Mouse (Mus musculus): Measurements from ENCODE around the gene Rnf144a. TPM values are rescaled to one million over a fixed set of nuclear protein-coding genes. Genes with fewer than 3 reads are reported as not detected.
"Not testable (repeated sequence)": the region's sequence is repeated elsewhere in the genome, so short reads cannot be mapped to it uniquely, and the experiment has no call there.

Gene Rnf144a
- total RNA-seq, 2 experiments from 2014 or later, result 37.2 to 37.7 TPM

GRCm38 (mm10) chr12:26342663-26343062 lies 72.4 kb downstream of the Rnf144a start:
- intact Hi-C loops (cut with DNase I), result no loop called here

DNA sequence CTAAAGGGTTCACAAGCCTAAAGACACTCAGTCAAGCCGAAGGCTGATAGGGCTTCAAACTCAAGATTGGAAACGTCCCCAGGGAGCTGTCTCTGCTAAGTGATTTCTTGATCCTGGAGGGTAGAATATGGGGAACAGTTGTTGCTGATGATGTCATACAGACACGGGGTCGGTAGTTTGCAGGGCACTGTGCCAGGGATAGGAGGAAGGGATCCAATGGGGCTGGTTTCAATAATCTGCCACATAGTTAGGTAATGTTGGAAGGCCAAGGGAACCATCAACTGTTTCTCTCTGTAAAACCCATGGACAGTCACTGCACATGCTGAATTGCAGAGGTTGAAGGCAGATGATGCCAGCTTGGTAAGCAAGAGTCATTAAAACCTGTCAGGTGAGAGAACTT lies 73.0 kb downstream of the Rnf144a start:
- no peak for DNase-seq (ENCODE audit: extremely low spot score in 1 of 2, low spot score in 2 of 2)
- intact Hi-C loops (cut with DNase I), result no loop called here

More at GRCm38 (mm10) chr12:26342663-26343062, 72.4 kb downstream of the Rnf144a start:
- no peak for DNase-seq (ENCODE audit: extremely low spot score in 1 of 2, low spot score in 2 of 2)

DNA sequence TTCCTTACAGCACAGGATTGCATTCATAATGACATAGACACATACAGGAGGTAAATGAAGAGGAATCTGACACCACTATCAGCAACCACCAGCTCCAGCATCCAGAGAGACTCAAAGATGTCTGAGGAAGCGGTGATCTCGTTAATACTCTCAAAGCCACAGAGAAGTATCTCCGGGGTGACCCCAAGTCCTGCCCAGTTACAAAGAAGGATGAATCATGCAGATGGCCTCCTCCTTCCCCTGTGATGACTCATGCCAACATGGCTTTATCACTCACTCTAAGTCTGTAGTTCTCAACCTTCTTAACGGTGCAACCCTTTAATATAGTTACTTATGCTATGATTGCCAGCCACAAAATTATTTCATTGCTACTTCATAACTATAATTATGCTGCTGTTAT lies 74.4 kb downstream of the Rnf144a start:
- intact Hi-C loops (cut with DNase I), result no loop called here
- no peak for DNase-seq (ENCODE audit: extremely low spot score in 1 of 2, low spot score in 2 of 2)

DNA sequence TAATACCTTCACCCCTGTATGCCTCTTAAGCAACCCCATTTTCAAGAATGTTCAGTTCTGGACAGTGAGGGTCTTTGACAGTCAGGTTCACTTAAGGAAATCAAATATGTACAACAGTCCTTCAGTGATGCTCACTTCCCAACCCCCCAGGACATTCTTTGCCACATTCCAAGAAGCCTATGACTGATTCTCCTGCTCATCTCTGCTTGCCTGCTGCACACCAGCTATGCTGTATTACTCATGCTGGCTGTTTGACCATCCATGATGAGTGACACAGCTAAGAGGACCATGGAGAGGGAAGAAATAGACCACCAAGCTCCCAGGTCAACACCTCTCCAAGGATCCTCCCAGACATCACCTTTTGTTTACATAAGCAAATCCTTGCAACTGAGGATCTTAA lies 75.2 kb downstream of the Rnf144a start:
- DNase-seq (ENCODE audit: extremely low spot score in 1 of 2, low spot score in 2 of 2), result no peak
- intact Hi-C loops (cut with DNase I), result no loop called here

DNA sequence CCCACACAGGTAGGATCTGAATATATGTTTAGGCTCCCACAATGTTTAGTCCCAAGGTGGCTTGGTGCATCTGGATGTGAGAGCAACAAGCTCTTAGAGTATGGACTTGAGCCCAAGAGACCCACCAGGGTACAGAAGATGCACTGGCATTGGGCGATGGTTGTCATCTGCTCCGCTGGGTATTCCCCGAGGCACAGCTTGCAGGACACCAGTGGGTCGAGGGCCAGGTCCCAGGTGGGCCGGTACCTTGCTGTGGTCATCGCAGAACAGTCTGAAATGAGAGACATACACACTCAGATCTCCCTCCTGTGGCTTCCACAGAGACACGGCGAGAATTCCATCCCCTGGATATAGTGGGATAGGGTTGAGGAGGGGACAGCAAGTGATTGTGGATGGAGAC lies 75.9 kb downstream of the Rnf144a start:
- no peak for DNase-seq (ENCODE audit: extremely low spot score in 1 of 2, low spot score in 2 of 2)
- intact Hi-C loops (cut with DNase I), result no loop called here

GRCm38 (mm10) chr12:26333678-26334077 lies 81.4 kb downstream of the Rnf144a start:
- intact Hi-C loops (cut with DNase I), result no loop called here

DNA sequence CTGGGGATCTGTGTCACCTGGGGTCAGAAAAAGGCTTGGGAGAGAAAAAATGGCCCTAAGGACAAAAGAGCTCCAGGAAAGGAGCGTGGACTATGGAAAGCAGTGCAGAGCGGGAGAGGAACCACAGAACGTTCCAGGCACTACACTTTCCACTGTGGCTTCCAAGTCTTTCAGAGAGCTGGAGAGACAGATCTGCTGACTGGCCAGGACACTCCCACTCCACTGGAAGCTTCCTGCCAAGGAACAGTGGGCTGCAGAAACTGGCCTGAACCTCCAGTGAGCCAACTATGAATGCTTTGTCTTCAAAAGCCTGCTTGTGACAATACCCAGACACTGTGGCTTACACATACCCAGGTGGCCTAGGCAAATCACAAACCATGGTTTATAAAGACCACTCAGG lies 84.0 kb downstream of the Rnf144a start:
- peak; percentile 55 to 62 for DNase-seq (ENCODE audit: extremely low spot score in 1 of 2, low spot score in 2 of 2)
- intact Hi-C loops (cut with DNase I), result no loop called here

More at GRCm38 (mm10) chr12:26333678-26334077, 81.4 kb downstream of the Rnf144a start:
- no peak for DNase-seq (ENCODE audit: extremely low spot score in 1 of 2, low spot score in 2 of 2)

GRCm38 (mm10) chr12:26329756-26330155 lies 85.3 kb downstream of the Rnf144a start:
- DNase-seq (ENCODE audit: extremely low spot score in 1 of 2, low spot score in 2 of 2), result no peak
- intact Hi-C loops (cut with DNase I), result no loop called here

DNA sequence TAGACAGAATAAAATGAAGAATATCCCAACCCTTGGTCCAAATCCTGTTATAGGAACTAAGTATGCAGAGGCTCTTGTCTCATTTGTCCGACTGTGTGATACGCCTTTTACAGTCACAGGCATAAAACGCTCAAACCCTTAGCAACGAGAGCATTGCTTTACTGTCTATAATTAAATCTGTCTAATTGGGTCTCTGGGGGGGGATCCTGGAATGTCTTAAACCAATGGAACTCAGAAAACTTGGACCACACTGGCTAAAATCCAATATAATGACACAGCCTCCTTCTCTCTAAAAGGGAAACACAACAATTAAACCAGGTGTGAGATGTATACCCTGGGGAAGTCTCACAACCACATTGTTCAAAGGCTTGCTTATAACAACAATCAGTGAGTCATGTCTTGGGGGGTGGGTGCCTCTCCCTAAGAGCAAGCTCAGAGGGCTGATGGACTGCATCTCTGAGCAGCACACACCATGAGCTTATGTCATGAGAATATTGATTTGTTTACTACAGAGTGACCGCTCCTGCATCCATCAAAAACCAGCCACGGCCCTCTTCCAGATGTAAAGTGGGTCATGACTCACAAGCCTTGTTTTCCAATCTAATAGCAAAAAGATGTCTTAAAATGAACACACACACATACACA lies 85.9 kb downstream of the Rnf144a start:
- intact Hi-C loops (cut with DNase I), result no loop called here
- no peak for DNase-seq (ENCODE audit: extremely low spot score in 1 of 2, low spot score in 2 of 2)

GRCm38 (mm10) chr12:26323783-26324364 lies 91.2 kb downstream of the Rnf144a start:
- no peak for DNase-seq (ENCODE audit: extremely low spot score in 1 of 2, low spot score in 2 of 2)
- intact Hi-C loops (cut with DNase I), result no loop called here

DNA sequence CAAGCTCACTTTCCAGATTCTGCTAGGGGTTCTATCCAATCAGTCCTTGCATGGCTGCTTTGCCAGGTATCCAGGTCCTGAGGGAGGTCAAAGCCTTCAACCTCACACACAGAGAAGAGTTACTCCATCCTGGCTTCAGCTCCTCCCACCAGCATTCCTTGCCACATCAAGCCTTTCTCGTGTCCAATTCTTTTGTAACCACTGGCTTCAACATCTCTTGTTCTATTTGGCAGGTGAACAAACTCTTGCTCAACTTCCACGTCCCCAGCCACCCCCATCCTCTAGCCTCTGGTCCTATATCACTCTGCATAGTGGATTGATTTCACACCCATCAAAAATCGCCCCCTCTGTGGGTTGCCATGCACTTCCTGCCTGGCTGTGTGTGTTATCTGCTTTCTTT lies 98.8 kb downstream of the Rnf144a start:
- no peak for DNase-seq (ENCODE audit: extremely low spot score in 1 of 2, low spot score in 2 of 2)
- intact Hi-C loops (cut with DNase I), result loop anchor here (5.0 kb wide), 1 partner anchor 101 kb away; the partner anchor contains the start of gene Rnf144a

DNA sequence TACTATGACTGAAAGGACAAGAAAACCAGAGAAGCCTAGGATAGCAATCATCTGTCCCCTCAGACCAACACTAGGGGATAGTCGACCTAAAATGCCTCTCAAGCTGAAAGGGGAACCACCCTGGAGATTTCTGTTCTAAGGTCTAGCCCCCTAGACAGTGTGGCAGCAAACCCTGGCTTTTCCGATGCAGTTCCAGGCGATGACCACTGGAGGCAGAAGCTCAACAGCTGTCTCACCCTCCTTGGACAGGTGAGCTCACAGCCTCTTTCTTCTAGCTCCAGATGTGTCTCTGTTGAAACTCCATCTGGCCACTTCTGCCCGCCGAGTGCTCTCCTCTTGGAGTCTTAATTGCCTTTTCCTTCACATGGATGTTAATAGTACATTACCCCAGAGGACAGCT lies 100.1 kb downstream of the Rnf144a start:
- intact Hi-C loops (cut with DNase I), result loop anchor here (5.0 kb wide), 1 partner anchor 102 kb away; the partner anchor contains the start of gene Rnf144a
- peak in 1 of 2 experiments; percentile 35 for DNase-seq (ENCODE audit: extremely low spot score in 1 of 2, low spot score in 2 of 2)

DNA sequence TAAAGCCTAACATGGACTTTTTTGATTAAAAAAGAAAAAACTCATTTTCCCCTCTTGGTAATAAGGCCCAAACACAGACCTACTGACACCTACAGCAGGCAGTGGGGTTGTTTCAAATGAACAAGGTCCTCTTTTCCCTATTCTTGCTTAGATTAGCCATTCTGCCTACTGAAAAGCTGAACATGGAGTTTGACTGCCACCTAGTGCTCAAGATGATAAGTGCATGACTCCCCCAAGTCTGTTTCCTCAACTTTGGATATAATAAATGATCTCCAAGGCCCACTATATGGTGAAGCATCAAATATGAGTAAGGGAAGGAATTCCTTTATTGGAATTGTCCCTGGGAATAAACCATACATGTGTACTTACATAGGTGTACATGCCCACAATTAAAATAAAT lies 103.5 kb downstream of the Rnf144a start:
- DNase-seq (ENCODE audit: extremely low spot score in 1 of 2, low spot score in 2 of 2), result peak; percentile 47 to 70
- intact Hi-C loops (cut with DNase I), result no loop called here

GRCm38 (mm10) chr12:26310247-26310646 lies 104.8 kb downstream of the Rnf144a start:
- DNase-seq (ENCODE audit: extremely low spot score in 1 of 2, low spot score in 2 of 2), result no peak
- intact Hi-C loops (cut with DNase I), result no loop called here

- intact Hi-C loops (cut with DNase I), result no loop called here
- DNase-seq (ENCODE audit: extremely low spot score in 1 of 2, low spot score in 2 of 2), result no peak
Observed at GRCm38 (mm10) chr12:26302886-26303285, 112.2 kb downstream of the Rnf144a start.

DNA sequence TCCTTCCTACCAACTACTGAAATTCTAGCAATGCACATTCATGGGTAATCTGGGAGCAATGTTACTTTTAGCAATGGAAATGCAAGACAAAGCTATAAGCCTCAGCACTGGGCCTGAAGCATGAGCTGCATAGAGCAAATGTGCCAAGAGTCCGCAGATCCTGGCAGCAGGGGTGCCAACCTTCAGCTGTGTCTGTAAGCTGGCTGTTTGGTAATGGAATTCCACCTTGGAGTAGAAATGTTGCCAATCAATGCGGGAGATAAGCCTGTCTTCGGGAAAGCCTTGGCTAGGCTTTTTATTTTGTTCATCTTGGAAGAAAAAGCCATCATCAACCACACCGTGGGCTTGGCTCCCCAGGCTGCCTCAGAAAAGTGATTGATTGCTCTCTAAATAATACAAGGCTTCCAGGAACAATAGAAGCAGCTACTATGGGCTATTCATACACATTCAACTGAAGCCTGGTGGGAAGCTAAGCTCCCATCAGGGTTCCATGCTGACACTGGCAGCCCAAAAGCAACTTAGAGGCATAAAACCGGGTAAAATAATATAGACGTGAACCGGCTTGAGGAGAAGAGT lies 115.5 kb downstream of the Rnf144a start:
- intact Hi-C loops (cut with DNase I), result loop anchor here (10.0 kb wide), 1 partner anchor 1275 kb away; no protein-coding TSS in a partner anchor
- DNase-seq (ENCODE audit: extremely low spot score in 1 of 2, low spot score in 2 of 2), result no peak

DNA sequence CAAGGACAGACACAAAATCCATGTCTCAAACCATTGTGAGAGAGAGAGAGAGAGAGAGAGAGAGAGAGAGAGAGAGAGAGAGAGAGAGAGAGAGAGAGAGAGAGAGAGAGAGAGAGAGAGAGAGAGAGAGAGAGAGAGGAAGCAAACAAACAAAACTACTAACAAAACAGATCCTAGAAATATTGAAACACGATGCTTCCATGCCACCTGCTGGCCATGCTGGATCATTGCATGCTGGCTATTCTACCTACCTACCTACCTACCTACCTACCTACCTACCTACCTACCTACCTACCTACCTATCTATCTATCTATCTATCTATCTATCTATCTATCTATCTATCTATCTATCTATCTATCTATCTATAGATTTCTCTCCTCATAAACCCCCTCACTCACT lies 119.1 kb downstream of the Rnf144a start:
- not testable (repeated sequence) for DNase-seq (ENCODE audit: extremely low spot score in 1 of 2, low spot score in 2 of 2)
- intact Hi-C loops (cut with DNase I), result loop anchor here (10.0 kb wide), 1 partner anchor 1271 kb away; no protein-coding TSS in a partner anchor

GRCm38 (mm10) chr12:26289200-26289599 lies 125.9 kb downstream of the Rnf144a start:
- intact Hi-C loops (cut with DNase I), result no loop called here
- DNase-seq (ENCODE audit: extremely low spot score in 1 of 2, low spot score in 2 of 2), result no peak

GRCm38 (mm10) chr12:26288347-26288746 lies 126.7 kb downstream of the Rnf144a start:
- intact Hi-C loops (cut with DNase I), result no loop called here

DNA sequence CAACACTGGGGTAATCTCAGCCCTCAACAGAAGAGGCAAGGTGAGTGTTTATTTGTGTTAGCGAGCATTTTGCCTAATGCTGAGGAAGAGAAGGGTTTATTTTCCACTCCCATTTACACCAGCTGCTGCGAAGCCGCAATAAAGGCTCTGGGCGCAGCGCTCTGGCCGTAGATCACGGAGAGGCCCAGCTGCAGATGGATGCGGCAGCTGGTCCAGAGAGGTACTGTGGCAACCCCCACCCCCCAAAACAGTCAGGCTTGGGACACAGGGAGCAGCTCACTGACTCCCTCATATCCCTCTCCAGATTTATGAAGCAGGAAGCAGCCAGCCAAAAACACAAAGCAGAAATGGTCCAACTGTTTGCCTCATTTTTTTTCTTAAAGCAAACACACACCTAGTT lies 129.1 kb downstream of the Rnf144a start:
- intact Hi-C loops (cut with DNase I), result no loop called here
- no peak for DNase-seq (ENCODE audit: extremely low spot score in 1 of 2, low spot score in 2 of 2)

More at GRCm38 (mm10) chr12:26288347-26288746, 126.7 kb downstream of the Rnf144a start:
- no peak for DNase-seq (ENCODE audit: extremely low spot score in 1 of 2, low spot score in 2 of 2)
